Mouse (Mus musculus) kidney, adult 8-10 months (tissue): ENCODE data around the gene Mycbp2.

ENCODE experiments used
- DNase-seq, 2 experiments: peaks; one replicate each; pipeline ENCODE4 v3.0.0; 2022

Mycbp2 gene

GRCm38 (mm10) chr14:103258745-103259144 lies 87.9 kb downstream of the Mycbp2 start:
- DNase-seq: no peak

- DNase-seq: no peak
Measured at GRCm38 (mm10) chr14:103256866-103257265, 89.7 kb downstream of the Mycbp2 start.

GRCm38 (mm10) chr14:103254311-103254710 lies 92.3 kb downstream of the Mycbp2 start:
- DNase-seq: no peak

GRCm38 (mm10) chr14:103242020-103242419 lies 104.6 kb downstream of the Mycbp2 start:
- no peak for DNase-seq

- DNase-seq: no peak
Measured at GRCm38 (mm10) chr14:103234770-103235169, 111.8 kb downstream of the Mycbp2 start.

DNA sequence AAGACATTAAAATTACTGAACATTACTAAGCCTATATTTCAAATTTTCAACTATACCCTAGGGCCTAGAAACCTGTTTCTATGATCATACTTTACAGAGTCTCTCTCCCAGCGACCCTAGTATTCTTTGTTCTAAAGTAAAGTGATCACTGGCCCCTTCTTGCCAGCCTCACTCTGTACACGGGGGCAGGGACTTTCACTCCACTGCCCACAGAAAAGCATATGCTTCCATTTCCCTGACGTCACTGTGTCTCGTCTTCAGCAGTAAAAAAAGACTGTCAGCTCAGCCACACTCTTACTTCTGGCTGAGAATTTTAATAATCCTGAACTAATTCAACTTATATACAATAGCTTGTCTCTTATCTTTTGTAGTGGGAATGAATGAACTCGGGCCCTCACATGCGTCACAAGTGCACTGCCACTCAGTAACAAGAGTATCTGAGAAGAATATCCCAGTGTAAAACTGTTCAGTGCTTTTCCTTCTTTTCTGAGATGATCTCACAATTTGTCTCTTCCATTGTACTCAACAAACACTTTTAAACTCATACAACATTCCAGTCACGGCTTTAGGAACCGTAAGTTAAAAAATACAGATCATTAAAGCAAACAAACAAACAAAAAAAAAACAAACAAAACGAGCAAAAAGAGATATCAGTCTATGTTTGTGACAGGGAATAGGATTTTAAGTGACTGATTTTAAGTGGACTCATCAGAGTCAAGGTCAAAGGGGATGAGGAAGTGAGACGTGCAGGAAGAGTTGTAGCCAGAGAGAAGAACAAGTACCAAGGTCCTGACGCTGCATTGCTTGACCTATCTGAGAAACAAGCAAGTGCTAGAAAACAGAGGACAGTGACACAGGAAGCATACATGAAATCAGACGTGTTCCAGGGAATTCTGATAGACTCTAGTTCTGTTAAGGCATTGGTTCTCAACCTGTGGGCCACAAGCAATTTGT lies 112.7 kb downstream of the Mycbp2 start:
- DNase-seq: no peak

DNA sequence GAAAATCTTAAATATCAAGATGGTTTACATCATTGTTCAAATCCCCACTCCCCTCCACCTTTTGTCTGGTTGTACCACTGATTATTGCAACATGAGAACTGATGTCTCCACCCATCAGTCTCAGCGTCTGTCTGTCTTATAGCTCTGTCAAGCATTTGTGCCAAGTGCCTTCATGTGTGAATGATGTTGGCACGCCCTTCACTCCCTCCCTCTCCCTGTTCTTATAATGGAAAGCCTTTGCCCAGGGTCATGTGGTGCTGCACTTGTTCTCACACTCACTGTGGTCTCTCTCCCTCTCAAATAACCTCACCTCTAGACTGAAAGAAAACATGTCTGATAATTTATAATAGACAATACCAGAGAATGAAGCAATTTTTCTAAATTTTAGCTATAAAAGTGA lies 124.3 kb downstream of the Mycbp2 start:
- DNase-seq: no peak

DNA sequence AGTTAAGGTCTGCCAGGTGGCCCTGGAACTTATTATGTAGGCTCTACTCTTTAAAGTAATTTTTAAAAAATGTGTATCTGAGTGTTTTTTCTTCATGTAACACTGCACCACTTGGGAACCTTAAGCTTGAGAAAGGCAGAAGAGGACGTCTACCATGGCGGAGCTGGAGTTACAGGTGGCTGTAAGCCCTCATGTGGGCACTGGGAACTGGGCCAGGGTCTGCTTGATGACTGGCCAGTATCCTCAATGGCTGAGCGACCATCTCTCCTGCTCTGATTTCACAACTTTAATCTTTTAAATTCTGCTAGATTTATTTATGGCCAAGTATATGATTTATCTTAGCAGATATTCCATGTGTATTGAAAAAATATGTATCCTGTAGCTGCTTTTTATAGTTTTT lies 124.9 kb downstream of the Mycbp2 start:
- DNase-seq: no peak

- no peak for DNase-seq
Measured at GRCm38 (mm10) chr14:103216331-103216730, 130.3 kb downstream of the Mycbp2 start.

DNA sequence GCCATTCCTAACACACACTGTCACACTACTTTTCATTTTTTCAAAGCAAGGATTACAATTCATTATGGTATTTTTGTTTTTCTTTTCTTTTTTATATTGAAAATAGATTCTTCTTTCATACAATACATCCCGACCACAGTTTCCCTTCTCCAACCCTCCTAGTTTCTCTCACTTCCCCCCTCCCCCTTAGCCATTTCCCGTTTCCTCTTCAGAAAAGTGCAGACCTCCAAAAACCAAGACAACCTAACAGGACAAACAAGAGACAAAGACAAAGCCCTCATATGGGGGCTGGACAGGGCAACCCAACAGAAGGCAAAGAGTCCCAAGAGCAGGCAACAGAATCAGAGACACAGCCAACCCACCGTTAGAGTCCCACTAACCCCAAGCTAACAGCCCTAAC lies 160.0 kb downstream of the Mycbp2 start:
- DNase-seq: no peak

DNA sequence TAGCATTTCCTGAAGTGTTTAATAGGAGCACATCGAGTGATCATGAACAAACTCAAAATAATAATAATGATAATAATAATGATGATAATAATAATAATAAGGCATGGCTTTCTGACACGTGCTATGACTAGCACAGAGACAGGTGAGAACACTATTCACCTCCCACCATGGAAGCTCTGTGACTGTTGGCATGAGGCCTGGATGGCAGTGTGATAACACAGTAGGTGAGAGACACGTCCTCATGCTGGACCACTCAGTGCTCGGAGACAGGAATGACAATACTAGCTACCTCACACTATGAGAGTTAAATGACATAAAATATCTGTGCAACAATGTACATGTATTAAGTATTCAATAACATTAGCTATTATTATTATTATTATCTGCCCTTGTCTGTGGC lies 160.5 kb downstream of the Mycbp2 start:
- no peak for DNase-seq

- no peak for DNase-seq
Measured at GRCm38 (mm10) chr14:103180096-103180495, 166.5 kb downstream of the Mycbp2 start.

- DNase-seq: no peak
Measured at GRCm38 (mm10) chr14:103162923-103163322, 183.7 kb downstream of the Mycbp2 start.

DNA sequence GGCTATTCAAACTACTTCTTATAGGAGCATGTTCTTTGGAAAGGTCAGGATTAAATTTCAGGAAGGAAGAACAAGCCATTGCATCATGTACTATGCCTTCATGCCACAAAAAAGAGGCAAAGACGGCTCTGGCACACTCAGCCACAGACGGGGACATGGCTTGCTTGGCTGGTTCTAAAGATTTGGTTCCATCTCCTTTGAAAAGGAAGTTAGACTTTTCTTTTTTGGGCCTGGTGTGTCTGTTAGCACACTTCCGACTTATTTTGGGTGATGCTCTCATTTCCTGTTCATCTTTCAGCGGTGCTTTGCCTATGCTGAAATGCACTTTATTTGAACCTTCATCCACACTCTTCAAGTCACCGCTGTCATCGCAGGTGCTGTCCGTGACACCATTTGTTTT lies 190.9 kb downstream of the Mycbp2 start:
- no peak for DNase-seq

DNA sequence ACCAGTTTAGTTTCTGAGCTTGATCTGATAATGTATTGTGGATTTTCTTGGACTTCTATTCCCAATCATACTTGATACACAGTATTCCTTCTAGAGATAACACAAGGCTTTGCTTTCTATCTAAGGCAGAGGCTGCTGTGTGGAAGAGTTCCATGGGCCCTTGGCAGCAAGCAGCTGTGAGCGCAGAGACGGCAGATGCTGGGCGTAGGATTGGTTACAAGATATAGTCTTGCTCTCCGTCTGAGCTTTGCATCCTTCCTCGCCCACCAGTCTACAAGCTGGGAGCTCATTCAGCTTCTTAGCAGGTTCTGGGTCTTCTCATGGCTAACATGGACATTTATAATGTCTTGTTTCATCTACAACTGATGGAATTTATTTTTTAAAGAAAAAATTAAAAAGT lies 196.5 kb downstream of the Mycbp2 start:
- DNase-seq: no peak

GRCm38 (mm10) chr14:103131991-103132390 lies 214.6 kb downstream of the Mycbp2 start:
- peak; percentile 11 to 61 for DNase-seq

DNA sequence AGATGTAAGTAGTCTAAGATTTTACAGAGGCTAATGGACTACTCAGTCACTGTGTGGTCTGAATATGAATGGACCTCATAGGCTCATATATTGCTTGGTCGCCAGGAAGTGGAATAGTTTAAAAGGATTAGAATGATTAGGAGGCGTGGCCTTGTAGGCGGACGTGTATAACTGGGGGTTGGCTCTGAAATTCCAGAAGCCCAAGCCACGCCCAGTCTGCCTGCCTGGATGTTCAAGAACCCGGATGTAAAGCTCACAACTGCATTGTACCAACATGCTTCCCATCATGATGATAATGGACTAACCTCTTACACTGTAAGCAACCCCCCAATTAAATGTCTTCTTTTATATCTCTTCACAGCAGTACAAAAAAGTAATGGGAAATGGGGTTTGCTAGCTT lies 220.9 kb downstream of the Mycbp2 start:
- DNase-seq: no peak

- no peak for DNase-seq
Measured at GRCm38 (mm10) chr14:103114994-103115670, 231.5 kb downstream of the Mycbp2 start.

GRCm38 (mm10) chr14:103112606-103113363 lies 233.8 kb downstream of the Mycbp2 start:
- peak; percentile 41 to 67 for DNase-seq

DNA sequence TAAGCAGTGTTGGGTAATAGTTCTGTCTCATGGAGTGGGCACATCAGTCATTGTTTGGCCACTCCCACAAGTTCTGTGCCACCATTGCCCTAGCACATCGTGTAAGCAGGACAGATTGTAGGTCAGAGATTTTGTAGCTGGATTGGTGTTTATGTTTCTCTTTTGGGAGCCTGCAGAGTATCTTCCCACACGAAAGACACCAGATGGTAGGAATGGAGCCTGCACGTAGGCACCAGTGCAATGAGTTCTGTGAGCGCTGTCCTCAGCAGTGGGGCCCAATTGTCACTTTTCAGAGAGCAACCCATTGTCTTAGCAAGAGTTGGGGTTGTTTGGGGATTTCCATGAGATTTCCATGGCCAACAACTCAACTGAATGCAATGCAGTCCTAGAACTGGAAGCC lies 236.6 kb downstream of the Mycbp2 start:
- no peak for DNase-seq

DNA sequence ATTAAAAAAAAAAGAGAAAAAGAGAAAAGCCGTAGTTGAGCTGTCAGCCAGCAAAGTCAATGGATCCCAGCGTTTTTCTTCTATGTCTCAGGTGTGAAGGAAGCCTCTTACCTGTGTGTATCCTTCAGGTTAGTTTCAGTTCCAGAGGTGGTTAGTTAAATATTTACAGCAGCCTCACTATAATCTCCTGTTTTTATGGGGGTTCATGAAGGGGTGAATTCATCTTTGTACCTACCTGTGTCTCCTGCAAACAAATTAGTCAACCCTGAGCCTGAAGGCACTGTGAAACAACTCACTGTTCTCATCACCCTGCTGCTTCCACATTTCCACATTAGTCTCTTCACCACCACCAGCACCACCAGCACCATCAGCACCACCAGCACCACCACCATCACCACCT lies 240.3 kb downstream of the Mycbp2 start:
- no peak for DNase-seq

DNA sequence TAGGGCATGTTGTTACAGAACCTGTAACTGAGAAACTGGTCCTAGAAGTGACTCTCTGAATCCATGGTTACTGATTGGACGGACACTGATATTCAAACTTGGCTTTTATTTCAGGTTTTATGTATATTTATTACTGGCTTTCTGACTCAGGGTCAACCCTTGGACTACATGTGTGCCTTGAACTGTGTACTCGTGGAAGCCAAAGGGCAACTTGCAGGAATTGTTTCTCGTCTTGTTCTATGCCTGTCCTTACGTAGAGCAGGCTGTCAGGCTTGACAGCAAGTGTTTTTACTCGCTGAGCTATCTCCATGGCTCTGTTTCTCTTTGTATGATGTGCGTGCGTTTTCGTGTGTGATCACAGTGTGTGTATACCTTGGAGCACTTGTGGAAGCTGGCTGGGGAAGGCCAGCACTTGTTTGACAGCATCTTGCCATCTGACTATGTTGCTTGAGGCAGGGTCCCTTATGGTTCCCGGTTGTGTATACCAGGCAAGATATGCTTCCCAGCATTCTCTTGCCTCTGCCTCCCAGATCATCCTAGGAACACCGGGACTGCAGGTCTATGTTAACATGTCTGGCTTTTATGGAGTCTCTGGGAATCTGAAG lies 243.8 kb downstream of the Mycbp2 start:
- DNase-seq: peak; percentile 34 to 45

- peak; percentile 72 to 83 for DNase-seq
Measured at GRCm38 (mm10) chr14:103102246-103102645, 244.4 kb downstream of the Mycbp2 start.
